Mouse (Mus musculus): Measurements from ENCODE around the gene Naa30. TPM values are rescaled to one million over a fixed set of nuclear protein-coding genes. Genes with fewer than 3 reads are reported as not detected.

The Naa30 gene
- polyA plus RNA-seq (2015; fragmentation: Nextera tagmentation; extraction: Ambion mirVana) = 8.2 and 10.2 TPM in 2 replicates

DNA sequence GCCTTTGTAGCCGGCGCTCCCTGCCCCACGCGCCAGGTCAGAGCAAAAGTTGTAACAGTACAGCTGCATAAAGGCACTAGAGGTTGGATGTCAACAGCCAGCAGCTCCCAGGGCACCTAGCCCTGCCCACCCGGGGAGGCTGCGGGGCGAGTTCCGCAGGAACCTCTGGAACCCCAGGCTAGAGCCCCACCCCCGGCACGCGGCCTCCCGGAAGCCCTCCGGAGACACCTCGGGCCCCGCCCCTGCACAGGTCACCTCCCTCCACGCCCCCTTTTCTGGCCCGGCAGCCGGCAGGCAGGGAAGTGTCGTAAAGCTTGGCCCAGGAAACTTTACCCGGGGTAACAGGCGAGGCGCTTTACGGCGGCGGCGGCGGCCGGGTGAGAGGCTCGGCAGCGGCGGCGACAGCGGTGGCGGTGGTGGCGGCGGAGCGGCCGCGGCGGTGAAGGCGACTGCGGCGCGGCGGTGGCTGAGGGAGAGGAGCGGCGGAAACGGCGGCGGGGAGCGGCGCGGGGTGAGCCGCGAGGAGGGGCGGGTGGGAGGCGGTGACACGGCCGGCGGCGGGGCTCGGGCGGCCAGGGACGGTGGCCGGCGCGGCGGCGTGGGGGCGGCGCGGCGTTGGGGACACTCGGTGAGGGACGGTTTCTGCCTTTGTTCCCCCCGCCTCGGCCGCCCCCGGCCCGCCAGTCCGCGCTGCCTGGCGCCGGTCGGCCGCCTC is at the start of gene Naa30:
Gene Naa30 (plus strand): TSS at position 360 of the 715 bp plus-strand sequence.
- Histone ChIP-seq H3K9ac (ENCODE audit: low read depth, low read length) (peak within 1 kb of the TSS; percentile 94), H3K4me2 (ENCODE audit: low read length) (peak within 1 kb of the TSS; percentile 93), H3K27ac (peak within 1 kb of the TSS; percentile 87), H3K36me3 (ENCODE audit: insufficient read depth, low read length) (no peaks in the 10 kb centered on the region), H3K27me3 (ENCODE audit: insufficient read depth, low read length) (no peaks in the 10 kb centered on the region), H3K9me3 (replicated peaks; ENCODE audit: low read length) (no peaks in the 10 kb centered on the region), H3K4me3 (replicated peaks; ENCODE audit: low read depth, low read length) (peak within 1 kb of the TSS; percentile 91), H3K4me1 (replicated peaks; ENCODE audit: insufficient read depth, low read length) (peaks cover 5% of the 10 kb centered on the region; the same call in 1 of the 2 replicates)
- peak; percentile 94 for ATAC-seq (replicated peaks; ENCODE audit: low FRiP score, low read depth)
- no peak for TF ChIP-seq CTCF (IDR thresholded peaks at IDR 0.05; ENCODE audit: low read depth)
- peak; percentile 99 for DNase-seq (ENCODE audit: low spot score)
- WGBS = under 1% methylated on average over 76 of the region's 86 CpGs

DNA sequence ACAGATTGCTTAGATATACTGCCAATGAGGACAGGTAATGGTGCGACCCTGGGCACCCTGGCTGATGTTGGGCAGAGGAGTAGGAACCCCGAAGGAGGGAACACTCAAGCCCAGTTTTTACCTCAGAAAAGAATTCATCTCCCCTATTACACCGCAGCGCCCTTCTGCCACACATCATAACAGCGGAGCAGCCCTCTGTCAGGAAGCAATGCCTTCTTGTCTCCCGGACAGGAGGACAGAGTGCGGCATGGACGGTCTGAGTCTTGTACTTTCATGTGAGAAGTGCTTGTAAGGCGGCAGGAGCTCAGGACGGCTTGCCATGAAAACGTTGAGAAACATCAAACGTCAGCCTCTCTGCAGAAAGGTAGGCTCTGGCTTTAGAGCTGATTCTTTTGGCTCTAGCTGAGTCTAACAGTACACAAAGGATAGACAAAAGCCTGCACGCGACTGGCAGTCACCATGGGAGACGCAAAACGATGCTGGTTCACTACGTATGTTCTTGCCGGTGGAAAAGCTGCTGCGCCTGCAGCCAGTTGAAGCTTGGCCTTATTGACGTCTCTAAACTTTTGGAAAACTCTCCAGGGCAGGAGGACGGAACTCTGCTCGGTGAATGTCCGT is 44.8 kb upstream of the Naa30 start:
- Histone ChIP-seq H3K4me1 (replicated peaks; ENCODE audit: insufficient read depth, low read length) (no peaks in the 10 kb centered on the region), H3K27ac (no peak overlapping the region), H3K9ac (ENCODE audit: low read depth, low read length) (no peak overlapping the region), H3K9me3 (replicated peaks; ENCODE audit: low read length) (no peaks in the 10 kb centered on the region), H3K4me2 (ENCODE audit: low read length) (no peak overlapping the region), H3K36me3 (ENCODE audit: insufficient read depth, low read length) (no peaks in the 10 kb centered on the region), H3K4me3 (replicated peaks; ENCODE audit: low read depth, low read length) (no peak overlapping the region), H3K27me3 (ENCODE audit: insufficient read depth, low read length) (no peaks in the 10 kb centered on the region)
- TF ChIP-seq CTCF (IDR thresholded peaks at IDR 0.05; ENCODE audit: low read depth) = no peak
- no peak for DNase-seq (ENCODE audit: low spot score)
- ATAC-seq (replicated peaks; ENCODE audit: low FRiP score, low read depth) = no peak
- 81% methylated on average over 23 of the region's 23 CpGs for WGBS

DNA sequence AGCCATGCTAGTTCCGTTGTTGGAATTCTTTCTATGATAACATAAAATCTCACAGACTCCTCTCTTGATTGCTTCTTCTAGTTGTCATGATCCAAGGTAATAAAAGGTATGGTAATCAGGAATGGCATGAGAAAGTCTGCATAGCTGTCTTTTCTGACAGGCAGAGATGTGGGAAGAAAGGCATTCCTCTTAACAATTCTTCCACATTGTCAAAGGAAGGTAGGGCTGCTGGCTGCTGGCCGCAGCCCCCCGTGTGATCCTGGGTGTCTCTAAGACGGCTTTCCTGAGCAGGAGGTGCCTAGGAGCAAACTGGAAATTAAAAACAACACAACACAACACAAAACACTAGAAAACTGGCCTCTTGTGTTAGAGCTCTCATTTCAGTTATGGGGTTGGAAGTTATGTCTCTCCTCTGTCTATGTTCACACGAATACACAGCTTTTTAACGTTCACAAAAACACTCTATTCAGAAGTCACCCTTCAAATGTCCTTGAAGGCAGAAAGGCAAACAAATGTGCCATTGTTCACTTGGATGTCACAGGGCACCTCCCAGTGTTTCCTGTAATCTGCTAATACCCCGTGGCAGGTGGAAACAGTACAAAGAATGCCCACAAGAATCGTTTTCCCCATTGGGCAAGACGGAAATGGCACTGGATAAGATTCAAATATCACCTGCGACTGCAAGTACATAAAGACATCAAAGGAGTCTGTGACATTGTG is 43.3 kb upstream of the Naa30 start:
- Histone ChIP-seq H3K4me2 (ENCODE audit: low read length) (no peak overlapping the region), H3K36me3 (ENCODE audit: insufficient read depth, low read length) (no peaks in the 10 kb centered on the region), H3K27ac (no peak overlapping the region), H3K9ac (ENCODE audit: low read depth, low read length) (no peak overlapping the region), H3K4me3 (replicated peaks; ENCODE audit: low read depth, low read length) (no peak overlapping the region), H3K9me3 (replicated peaks; ENCODE audit: low read length) (no peaks in the 10 kb centered on the region), H3K27me3 (ENCODE audit: insufficient read depth, low read length) (no peaks in the 10 kb centered on the region), H3K4me1 (replicated peaks; ENCODE audit: insufficient read depth, low read length) (no peaks in the 10 kb centered on the region)
- TF ChIP-seq CTCF (IDR thresholded peaks at IDR 0.05; ENCODE audit: low read depth) = no peak
- ATAC-seq (replicated peaks; ENCODE audit: low FRiP score, low read depth) = no peak
- 67% methylated on average over 10 of the region's 10 CpGs for WGBS
- DNase-seq (ENCODE audit: low spot score) = no peak

DNA sequence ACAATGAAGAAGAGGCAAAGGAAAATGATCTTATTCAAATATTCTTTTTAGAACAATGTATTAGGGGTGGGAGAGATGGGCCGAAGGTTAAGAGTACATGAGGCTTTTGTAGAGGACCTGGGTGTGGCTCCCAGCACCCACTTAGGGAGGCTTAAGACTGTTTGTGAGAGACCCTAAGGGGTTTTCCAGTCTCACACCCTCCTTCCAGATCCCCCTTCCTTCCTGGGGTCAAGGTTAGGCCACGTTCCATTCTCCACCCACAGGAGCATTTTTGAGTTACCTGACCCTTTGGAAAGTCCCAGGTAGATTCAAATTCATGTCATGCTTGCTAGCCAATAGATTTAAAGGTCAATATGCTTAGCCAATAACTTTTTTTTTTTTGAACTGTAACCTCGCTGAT is 39.6 kb upstream of the Naa30 start:
- H3K4me1 ChIP-seq (replicated peaks; ENCODE audit: insufficient read depth, low read length) = no peaks in the 10 kb centered on the region

GRCm38 (mm10) chr14:49138171-49138570 is 33.9 kb upstream of the Naa30 start:
- Histone ChIP-seq H3K4me1 (replicated peaks; ENCODE audit: insufficient read depth, low read length) (no peaks in the 10 kb centered on the region), H3K9ac (ENCODE audit: low read depth, low read length) (no peak overlapping the region), H3K36me3 (ENCODE audit: insufficient read depth, low read length) (no peaks in the 10 kb centered on the region), H3K4me2 (ENCODE audit: low read length) (no peak overlapping the region), H3K9me3 (replicated peaks; ENCODE audit: low read length) (no peaks in the 10 kb centered on the region), H3K4me3 (replicated peaks; ENCODE audit: low read depth, low read length) (no peak overlapping the region), H3K27me3 (ENCODE audit: insufficient read depth, low read length) (no peaks in the 10 kb centered on the region), H3K27ac (no peak overlapping the region)
- TF ChIP-seq CTCF (IDR thresholded peaks at IDR 0.05; ENCODE audit: low read depth) = no peak
- WGBS = 59% methylated on average over 1 of the region's 1 CpGs
- DNase-seq (ENCODE audit: low spot score) (no peak), ATAC-seq (replicated peaks; ENCODE audit: low FRiP score, low read depth) (no peak)

More for the DNA sequence above, 39.6 kb upstream of the Naa30 start:
- no peaks in the 10 kb centered on the region for H3K36me3 ChIP-seq (ENCODE audit: insufficient read depth, low read length)
- no peak overlapping the region for H3K4me3 ChIP-seq (replicated peaks; ENCODE audit: low read depth, low read length)
- no peaks in the 10 kb centered on the region for H3K27me3 ChIP-seq (ENCODE audit: insufficient read depth, low read length)
- no peak overlapping the region for H3K27ac ChIP-seq
- ATAC-seq (replicated peaks; ENCODE audit: low FRiP score, low read depth) = no peak
- no peak overlapping the region for H3K9ac ChIP-seq (ENCODE audit: low read depth, low read length)
- no peak for DNase-seq (ENCODE audit: low spot score)
- 86% methylated on average over 3 of the region's 3 CpGs for WGBS
- no peaks in the 10 kb centered on the region for H3K9me3 ChIP-seq (replicated peaks; ENCODE audit: low read length)
- TF ChIP-seq CTCF (IDR thresholded peaks at IDR 0.05; ENCODE audit: low read depth) = no peak
- H3K4me2 ChIP-seq (ENCODE audit: low read length) = no peak overlapping the region

- no peak overlapping the region for H3K4me2 ChIP-seq (ENCODE audit: low read length)
- TF ChIP-seq CTCF (IDR thresholded peaks at IDR 0.05; ENCODE audit: low read depth) = no peak
- no peaks in the 10 kb centered on the region for H3K36me3 ChIP-seq (ENCODE audit: insufficient read depth, low read length)
- H3K9me3 ChIP-seq (replicated peaks; ENCODE audit: low read length) = no peaks in the 10 kb centered on the region
- ATAC-seq (replicated peaks; ENCODE audit: low FRiP score, low read depth) (no peak), DNase-seq (ENCODE audit: low spot score) (no peak)
- no peak overlapping the region for H3K9ac ChIP-seq (ENCODE audit: low read depth, low read length)
- WGBS = 93% methylated on average over 7 of the region's 7 CpGs
- H3K27ac ChIP-seq = no peak overlapping the region
- no peaks in the 10 kb centered on the region for H3K4me1 ChIP-seq (replicated peaks; ENCODE audit: insufficient read depth, low read length)
- no peak overlapping the region for H3K4me3 ChIP-seq (replicated peaks; ENCODE audit: low read depth, low read length)
- no peaks in the 10 kb centered on the region for H3K27me3 ChIP-seq (ENCODE audit: insufficient read depth, low read length)
Measured at GRCm38 (mm10) chr14:49140756-49141155, 31.3 kb upstream of the Naa30 start.
